Mouse (Mus musculus) spleen, embryonic (tissue): ENCODE results near the gene Uap1.

Source experiments
- CTCF ChIA-PET: fragments of 350-600 bp; sonication (Branson Sonifier 250); formaldehyde crosslinking; loops from one replicate; lab custom pipeline; 2022; lab: Charles Lee

Uap1 gene

DNA sequence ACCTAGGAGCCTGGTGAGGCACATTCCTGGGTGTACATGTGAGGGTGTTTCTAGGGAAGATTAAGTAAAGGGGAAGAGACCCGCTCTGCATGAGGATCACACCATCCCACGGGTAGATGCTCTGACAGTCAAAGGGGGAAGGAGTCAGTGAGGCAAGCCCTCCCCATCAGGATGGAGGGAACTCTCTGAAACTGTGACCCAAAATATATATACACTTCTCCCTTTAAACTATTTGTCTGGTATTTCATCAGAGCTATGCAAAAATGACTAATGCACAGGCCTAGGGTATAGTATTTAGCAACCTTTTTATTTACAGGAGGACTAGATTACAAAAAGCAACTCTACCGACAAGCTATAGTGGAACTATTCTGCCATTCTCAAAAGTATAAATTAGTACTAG, 9.8 kb downstream of the Uap1 start:
- CTCF ChIA-PET = no interaction called here

DNA sequence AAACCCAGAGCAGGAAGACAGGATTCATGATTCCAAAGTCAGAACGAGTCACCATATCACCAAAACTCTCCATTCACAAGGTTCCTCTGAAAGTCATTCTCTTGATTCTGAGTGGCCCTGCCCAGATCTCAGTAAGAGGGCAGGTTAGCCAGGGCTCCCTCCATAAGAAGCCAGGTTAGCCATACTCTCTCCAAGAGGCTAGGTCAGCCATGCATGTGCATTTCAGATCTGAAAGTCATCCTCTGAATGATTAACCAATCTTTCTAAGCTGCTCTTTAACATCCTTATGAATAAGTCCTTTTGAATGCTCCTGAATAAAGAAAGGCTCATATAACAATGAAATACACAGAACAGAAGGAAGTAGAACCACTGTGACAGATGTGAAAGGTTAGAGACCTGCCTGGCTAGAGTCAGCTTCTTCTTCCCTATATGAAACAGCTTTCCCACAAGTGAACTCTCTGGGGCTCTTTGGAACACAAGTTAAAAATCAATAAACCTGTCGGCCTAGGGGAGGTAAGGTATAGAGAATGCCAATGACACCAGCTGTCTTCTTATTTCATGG, 10.6 kb downstream of the Uap1 start:
- CTCF ChIA-PET = no interaction called here

DNA sequence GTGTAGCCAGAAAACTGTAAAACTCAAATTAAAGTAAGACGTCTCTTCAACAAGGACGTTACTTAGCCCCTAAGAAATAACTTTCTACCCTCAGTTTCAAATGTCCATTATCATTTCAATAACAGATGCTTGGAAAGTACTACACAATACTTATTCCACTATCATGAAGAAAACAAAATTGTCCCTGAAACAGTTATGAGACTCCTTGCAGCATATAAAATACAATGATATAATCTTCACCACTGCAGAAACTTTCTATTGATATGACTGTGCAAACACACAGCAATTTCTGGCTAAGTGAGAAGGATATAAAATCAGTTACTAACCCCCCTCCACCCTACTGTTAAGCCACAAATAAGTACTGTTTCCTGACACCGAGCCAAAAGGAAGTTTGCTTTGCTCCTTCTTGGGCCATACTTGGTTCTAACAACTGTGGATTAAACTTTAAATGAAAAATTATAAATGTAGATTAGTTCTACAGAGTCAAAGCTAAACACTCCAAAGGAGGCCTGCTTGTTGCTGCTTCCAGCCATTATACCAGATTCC, 11.3 kb downstream of the Uap1 start:
- CTCF ChIA-PET = no interaction called here

- CTCF ChIA-PET = no interaction called here
These were observed 12.9 kb downstream of the Uap1 start for GRCm38 (mm10) chr1:170161852-170162251.

- CTCF ChIA-PET = no interaction called here
These were observed 14.3 kb downstream of the Uap1 start for GRCm38 (mm10) chr1:170160397-170160938.

GRCm38 (mm10) chr1:170159707-170160106, 15.1 kb downstream of the Uap1 start:
- CTCF ChIA-PET = no interaction called here

DNA sequence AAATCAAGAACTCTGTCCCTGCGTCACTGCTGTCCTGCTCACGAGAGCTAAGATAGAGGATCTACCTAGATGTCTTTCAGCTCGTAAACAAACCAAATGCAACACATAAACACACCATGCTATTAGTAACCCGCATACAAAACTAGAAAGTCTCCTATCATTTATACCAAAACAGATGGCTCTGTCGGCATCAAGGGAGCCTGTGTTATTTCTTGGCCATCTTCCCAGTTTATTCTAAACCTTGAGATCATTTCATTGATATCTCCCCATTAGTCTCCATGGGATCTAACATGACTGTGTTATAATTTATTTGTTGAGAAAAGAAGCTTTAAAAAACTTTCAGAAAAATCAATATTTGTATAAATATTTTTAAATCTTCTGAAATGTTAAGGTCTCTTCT, 19.0 kb downstream of the Uap1 start:
- CTCF ChIA-PET = interaction anchor here (0.6 to 1.3 kb wide), 2 partner anchors 10 to 49 kb away, joined by 3 to 13 read pairs; no protein-coding TSS in a partner anchor

GRCm38 (mm10) chr1:170155298-170155697, 19.5 kb downstream of the Uap1 start:
- CTCF ChIA-PET = interaction anchor here (0.6 kb wide), 1 partner anchor 49 kb away, joined by 13 read pairs; no protein-coding TSS in a partner anchor

DNA sequence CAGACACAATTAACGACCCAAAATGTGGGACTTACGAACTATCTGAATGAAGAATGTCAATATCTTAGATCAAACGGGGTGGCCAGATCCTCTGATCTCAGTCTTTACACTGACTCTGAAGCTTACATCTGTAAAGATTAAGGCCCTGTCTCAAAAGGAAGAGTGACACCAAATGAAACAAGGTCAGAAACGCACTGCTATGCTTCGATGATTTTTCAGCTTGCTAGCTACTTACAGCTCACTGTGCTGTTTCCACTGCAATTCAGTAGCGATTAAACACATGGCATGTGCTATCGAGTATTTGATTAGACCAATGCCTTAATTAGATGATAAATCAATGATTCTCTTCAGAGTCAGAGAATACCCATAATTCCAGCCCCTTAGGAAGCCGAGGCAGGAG, 20.8 kb downstream of the Uap1 start:
- CTCF ChIA-PET = no interaction called here

GRCm38 (mm10) chr1:170152552-170152951, 22.2 kb downstream of the Uap1 start:
- CTCF ChIA-PET = no interaction called here

- CTCF ChIA-PET = interaction anchor here (0.6 kb wide), 1 partner anchor 50 kb away, joined by 3 read pairs; no protein-coding TSS in a partner anchor
These were observed 23.9 kb downstream of the Uap1 start for GRCm38 (mm10) chr1:170150870-170151269.

DNA sequence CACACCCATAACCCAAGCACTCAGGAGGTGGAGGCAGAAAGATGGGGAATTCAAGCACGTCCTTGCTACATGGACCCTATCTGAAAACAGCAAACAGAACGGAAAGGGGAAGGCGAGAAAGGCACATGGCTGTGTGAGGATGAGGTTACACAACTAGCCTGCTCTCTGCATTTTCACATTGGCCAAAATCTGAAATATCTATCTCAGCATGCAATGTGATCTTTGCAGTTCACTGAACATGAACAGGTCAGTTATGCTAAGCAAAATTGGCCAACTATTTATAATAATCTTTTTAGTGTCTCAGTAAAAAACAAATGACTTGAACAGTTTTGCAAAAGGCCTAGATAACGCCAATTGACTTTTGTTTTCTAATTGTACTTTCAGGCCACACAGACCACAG, 25.0 kb downstream of the Uap1 start:
- CTCF ChIA-PET = no interaction called here

GRCm38 (mm10) chr1:170148536-170148935, 26.2 kb downstream of the Uap1 start:
- CTCF ChIA-PET = no interaction called here

- CTCF ChIA-PET = no interaction called here
These were observed 26.9 kb downstream of the Uap1 start for GRCm38 (mm10) chr1:170147651-170148448.

- CTCF ChIA-PET = no interaction called here
These were observed 29.2 kb downstream of the Uap1 start for GRCm38 (mm10) chr1:170145606-170146005.

DNA sequence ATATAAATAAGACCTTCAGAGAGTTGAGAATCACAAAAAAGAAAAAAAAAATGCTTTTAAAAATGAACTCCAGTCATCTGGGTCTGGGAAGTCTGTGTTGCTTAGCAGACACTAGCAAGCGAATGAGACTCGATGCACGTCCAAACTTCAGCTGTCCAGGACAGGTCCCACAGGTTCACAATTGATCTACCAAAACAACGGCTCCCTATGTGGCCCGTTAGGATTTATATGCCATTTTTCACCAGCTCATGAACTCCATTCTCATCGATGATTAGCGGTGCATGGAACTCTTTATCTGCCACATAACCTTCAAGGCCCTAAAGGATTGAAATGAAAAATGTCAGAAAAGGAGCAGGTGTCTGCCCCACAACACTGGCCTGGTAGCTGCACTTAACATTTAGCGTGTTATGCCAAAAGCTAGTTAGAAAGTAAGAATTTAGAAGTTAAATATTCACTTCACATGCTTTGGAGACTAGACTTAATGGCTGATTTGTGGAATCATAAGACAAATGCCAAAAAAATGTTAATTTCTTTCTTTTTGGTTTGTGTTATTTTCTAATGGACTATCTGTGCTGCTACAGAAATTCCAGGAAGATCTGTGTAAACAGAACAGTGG, 32.4 kb downstream of the Uap1 start:
- CTCF ChIA-PET = no interaction called here

DNA sequence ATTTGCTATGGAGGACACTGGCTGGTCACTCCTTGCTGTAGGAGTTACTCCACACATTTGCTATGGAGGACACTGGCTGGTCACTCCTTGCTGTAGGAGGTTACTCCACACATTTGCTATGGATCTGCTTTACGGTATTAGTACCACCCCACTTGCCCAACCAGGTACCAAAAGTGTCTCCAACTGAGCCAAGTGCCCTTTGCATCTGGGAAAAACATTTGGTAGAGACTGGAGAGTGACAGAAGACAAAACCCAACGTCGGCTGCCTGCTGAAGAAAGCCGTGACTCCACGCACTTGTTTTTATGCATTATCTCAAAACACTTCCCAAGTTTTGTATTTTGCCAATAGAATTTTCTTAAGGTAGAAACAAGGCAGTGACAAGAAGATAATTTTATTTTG, 33.1 kb downstream of the Uap1 start:
- CTCF ChIA-PET = no interaction called here

- CTCF ChIA-PET = no interaction called here
These were observed 38.3 kb downstream of the Uap1 start for GRCm38 (mm10) chr1:170136351-170137009.

DNA sequence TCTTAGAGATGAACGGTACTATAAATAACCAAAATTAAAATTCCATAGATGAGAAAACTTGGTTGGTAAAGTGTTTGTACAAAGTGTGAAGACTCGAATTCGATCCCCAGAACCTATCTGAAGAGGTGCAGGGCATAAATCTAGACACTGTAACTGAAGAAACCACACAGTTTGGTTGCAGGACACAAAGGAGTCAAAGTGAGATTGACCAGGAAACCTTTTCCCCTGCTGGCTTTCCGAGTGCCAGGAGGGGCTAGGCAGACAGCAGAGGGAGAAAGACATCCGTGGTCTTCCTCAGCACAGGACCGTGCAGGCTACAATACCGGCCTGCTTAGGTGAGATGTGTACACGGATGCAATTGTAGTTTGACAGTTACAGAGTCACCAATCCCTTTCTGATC, 40.5 kb downstream of the Uap1 start:
- CTCF ChIA-PET = no interaction called here

GRCm38 (mm10) chr1:170130962-170131361, 43.8 kb downstream of the Uap1 start:
- CTCF ChIA-PET = no interaction called here

DNA sequence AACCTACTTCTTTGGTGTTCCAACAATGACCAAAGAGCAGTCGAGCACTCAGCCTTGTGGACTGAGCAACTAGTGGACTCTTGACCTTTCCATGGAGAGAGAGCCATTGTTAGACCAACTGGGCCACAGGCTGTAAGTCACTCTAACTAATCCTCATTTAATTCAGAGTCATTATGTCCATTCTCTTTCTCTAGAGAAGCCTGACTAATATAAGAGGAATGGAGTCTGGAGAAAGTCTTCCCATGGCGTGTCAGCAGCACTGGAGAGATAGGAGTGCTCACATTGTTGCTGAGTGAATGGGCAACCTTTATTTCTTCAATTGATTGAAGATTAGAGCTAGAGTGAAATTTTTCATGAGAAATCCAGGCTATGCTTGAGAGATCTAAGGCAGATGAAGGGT, 50.1 kb downstream of the Uap1 start:
- CTCF ChIA-PET = no interaction called here

GRCm38 (mm10) chr1:170113616-170114015, 61.1 kb downstream of the Uap1 start:
- CTCF ChIA-PET = interaction anchor here (0.6 kb wide), 1 partner anchor 227 kb away, joined by 8 read pairs; no protein-coding TSS in a partner anchor
